Mouse (Mus musculus): ENCODE measurements around the gene Sqor.

GRCm38 (mm10) chr2:122737894-122738830 lies 26.9 kb upstream of the Sqor start, which contains the start of gene Bloc1s6:
- TF ChIP-seq CTCF (IDR thresholded peaks at IDR 0.05; ENCODE audit: low read depth) (0 out of 2 replicates have a peak, but pooled peaks have one; percentile 8), EP300 (optimal IDR thresholded peaks at IDR 0.05) (no peak)

Measured in stomach, postnatal 0 days (tissue).